Mouse (Mus musculus) liver, adult 2 months (tissue): Measurements from ENCODE around the gene Lrrc1.

Experiments used
- CTCF ChIP-seq: fragments of 200-500 bp; IDR thresholded peaks from 2 replicates; pipeline ENCODE4 v1.5.1; 2011; ENCODE audit warnings: low read depth, low read length, control low read depth
- POLR2A ChIP-seq: fragments of 200-500 bp; IDR thresholded peaks from 2 replicates; pipeline ENCODE4 v1.6.1; 2011; ENCODE audit warnings: low read length, control low read depth; ENCODE audit not compliant: insufficient read depth; ENCODE audit errors: extremely low read depth

DNA sequence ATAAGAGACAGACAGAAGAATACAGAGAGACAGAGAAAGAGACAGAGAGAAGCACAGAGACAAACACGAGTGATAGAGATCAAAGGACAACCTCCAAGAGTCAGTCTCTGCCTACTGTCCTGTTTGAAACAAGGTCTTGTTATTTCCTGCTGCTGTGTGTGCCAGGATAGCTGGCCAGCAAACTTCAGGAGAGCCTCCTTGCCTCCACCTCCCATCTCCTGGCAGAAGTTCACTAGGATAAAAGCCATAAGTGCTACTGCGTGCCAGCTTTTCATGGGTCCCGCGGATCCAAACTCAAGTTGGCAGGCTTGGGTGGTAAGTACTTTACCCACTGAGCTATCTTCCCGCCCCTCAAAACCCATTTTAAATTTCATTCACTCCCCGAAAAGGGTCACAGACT is 8.4 kb downstream of the Lrrc1 start:
- TF ChIP-seq POLR2A = no peak
- no peak for TF ChIP-seq CTCF
